Mouse (Mus musculus) midbrain, embryonic 13.5 days (tissue): ENCODE measurements around the gene Hnrnpc. TPM values are rescaled to one million over a fixed set of nuclear protein-coding genes. Genes with fewer than 3 reads are reported as not detected.
"Not testable (repeated sequence)": the region's sequence is repeated elsewhere in the genome, so short reads cannot be mapped to it uniquely, and the experiment has no call there.

ENCODE experiments used
- ATAC-seq: fragments of 200-750 bp; cut with Nextera tagmentation; 2 replicates; pipeline ENCODE4 v1.8.0; 2017; ENCODE audit warnings: mild to moderate bottlenecking, moderate TSS enrichment, moderate library complexity
- H3K27ac ChIP-seq: fragments of 300-500 bp; sonication (generic); 2 replicates; pipeline ENCODE4 v1.5.1; 2015; ENCODE audit warnings: inconsistent platforms, mild to moderate bottlenecking, moderate library complexity
- H3K27me3 ChIP-seq: fragments of 300-500 bp; sonication (generic); 2 replicates; pipeline ENCODE4 v1.6.1; 2015; ENCODE audit warnings: mild to moderate bottlenecking, inconsistent platforms
- H3K36me3 ChIP-seq: fragments of 300-500 bp; sonication (generic); 2 replicates; pipeline ENCODE4 v1.6.1; 2015; ENCODE audit warnings: mild to moderate bottlenecking, inconsistent platforms
- H3K4me1 ChIP-seq: fragments of 300-500 bp; sonication (generic); replicated peaks from 2 replicates; pipeline ENCODE4 v1.6.1; 2015; ENCODE audit warnings: inconsistent platforms
- H3K4me2 ChIP-seq: fragments of 300-500 bp; sonication (generic); replicated peaks from 2 replicates; pipeline ENCODE4 v1.6.1; 2015; ENCODE audit warnings: moderate library complexity, mild to moderate bottlenecking, inconsistent platforms
- H3K4me3 ChIP-seq: fragments of 300-500 bp; sonication (generic); replicated peaks from 2 replicates; pipeline ENCODE4 v1.5.1; 2015; ENCODE audit warnings: mild to moderate bottlenecking, inconsistent platforms
- H3K9ac ChIP-seq: fragments of 300-500 bp; sonication (generic); replicated peaks from 2 replicates; pipeline ENCODE4 v1.6.1; 2015; ENCODE audit warnings: mild to moderate bottlenecking, inconsistent platforms
- H3K9me3 ChIP-seq: fragments of 300-500 bp; sonication (generic); 2 replicates; pipeline ENCODE4 v1.6.1; 2016; ENCODE audit warnings: mild to moderate bottlenecking, inconsistent platforms
- WGBS: fragments of 180-500 bp; shearing (Covaris S2); methylation state at CpG from one replicate; pipeline ENCODE4 v1.1.7; 2015; 5-methylcytosine and 5-hydroxymethylcytosine counted together
- polyA plus RNA-seq: library from polyadenylated mRNA; unstranded; fragments of >200 nt; fragmentation: Nextera tagmentation; extraction: Ambion mirVana; gene quantifications from 2 replicates; pipeline ENCODE4 v1.2.1, GENCODE M21; 2015

Hnrnpc gene
- polyA plus RNA-seq, 1 experiment from 2014 or later, result 705 TPM

GRCm38 (mm10) chr14:52101285-52102157 is 2.3 kb downstream of the Hnrnpc start:
- Histone ChIP-seq H3K9ac (no peak overlapping the region), H3K36me3 (peaks cover 4% of the 10 kb centered on the region), H3K9me3 (no peaks in the 10 kb centered on the region), H3K4me3 (peak overlapping the region; percentile 93), H3K4me2 (peak overlapping the region; percentile 77), H3K4me1 (peaks cover 46% of the 10 kb centered on the region), H3K27me3 (no peaks in the 10 kb centered on the region), H3K27ac (no peak overlapping the region)
- 91% methylated on average over 1 of the region's 1 CpGs for WGBS
- no peak for ATAC-seq

GRCm38 (mm10) chr14:52100170-52100960 is 3.5 kb downstream of the Hnrnpc start:
- Histone ChIP-seq H3K9me3 (no peaks in the 10 kb centered on the region), H3K36me3 (peaks cover 13% of the 10 kb centered on the region), H3K4me1 (peaks cover 46% of the 10 kb centered on the region), H3K4me3 (peak overlapping the region; percentile 13; the same call in 1 of the 2 replicates), H3K27ac (no peak overlapping the region), H3K27me3 (no peaks in the 10 kb centered on the region), H3K4me2 (peak overlapping the region; percentile 77), H3K9ac (no peak overlapping the region)
- no peak for ATAC-seq
- 84% methylated on average over 5 of the region's 5 CpGs for WGBS

GRCm38 (mm10) chr14:52099563-52099962 is 4.3 kb downstream of the Hnrnpc start:
- ATAC-seq, result no peak
- WGBS, result 89% methylated on average over 2 of the region's 2 CpGs

GRCm38 (mm10) chr14:52098387-52098786 is 5.4 kb downstream of the Hnrnpc start:
- H3K9me3 ChIP-seq, H3K4me2 ChIP-seq, H3K27ac ChIP-seq, ATAC-seq, H3K27me3 ChIP-seq, H3K4me3 ChIP-seq, H3K9ac ChIP-seq: not testable (repeated sequence)
- WGBS, result 94% methylated on average over 3 of the region's 3 CpGs
- Histone ChIP-seq H3K36me3 (peaks cover 22% of the 10 kb centered on the region), H3K4me1 (peaks cover 41% of the 10 kb centered on the region)

More at GRCm38 (mm10) chr14:52099563-52099962, 4.3 kb downstream of the Hnrnpc start:
- Histone ChIP-seq H3K27me3 (no peaks in the 10 kb centered on the region), H3K4me3 (no peak overlapping the region), H3K27ac (no peak overlapping the region), H3K9me3 (no peaks in the 10 kb centered on the region), H3K4me2 (peak overlapping the region; percentile 32), H3K36me3 (peaks cover 18% of the 10 kb centered on the region), H3K9ac (no peak overlapping the region), H3K4me1 (peaks cover 41% of the 10 kb centered on the region)

GRCm38 (mm10) chr14:52097191-52097590 is 6.6 kb downstream of the Hnrnpc start:
- not testable (repeated sequence) for H3K4me2 ChIP-seq, H3K27ac ChIP-seq, H3K9ac ChIP-seq, H3K4me3 ChIP-seq, ATAC-seq, H3K9me3 ChIP-seq, H3K27me3 ChIP-seq
- WGBS, result 97% methylated on average over 3 of the region's 3 CpGs
- H3K4me1 ChIP-seq, result peaks cover 33% of the 10 kb centered on the region
- H3K36me3 ChIP-seq, result peaks cover 28% of the 10 kb centered on the region

- Histone ChIP-seq H3K4me3 (no peak overlapping the region), H3K36me3 (peaks cover 45% of the 10 kb centered on the region), H3K9me3 (no peaks in the 10 kb centered on the region), H3K27me3 (no peaks in the 10 kb centered on the region), H3K4me1 (peaks cover 8% of the 10 kb centered on the region), H3K9ac (no peak overlapping the region), H3K27ac (no peak overlapping the region), H3K4me2 (no peak overlapping the region)
- WGBS, result 89% methylated on average over 1 of the region's 1 CpGs
- no peak for ATAC-seq
These were observed 9.3 kb downstream of the Hnrnpc start for GRCm38 (mm10) chr14:52094533-52094932.

- Histone ChIP-seq H3K36me3 (peaks cover 46% of the 10 kb centered on the region), H3K4me3 (no peak overlapping the region), H3K4me2 (no peak overlapping the region), H3K27ac (no peak overlapping the region), H3K9ac (no peak overlapping the region), H3K4me1 (no peaks in the 10 kb centered on the region), H3K27me3 (no peaks in the 10 kb centered on the region), H3K9me3 (no peaks in the 10 kb centered on the region)
- no peak for ATAC-seq
These were observed 20.7 kb downstream of the Hnrnpc start for GRCm38 (mm10) chr14:52083083-52083482.

- peak; percentile 60; the same call in 1 of the 2 replicates for ATAC-seq
- no peak overlapping the region for H3K4me2 ChIP-seq
- no peaks in the 10 kb centered on the region for H3K4me1 ChIP-seq
- H3K9me3 ChIP-seq, result no peaks in the 10 kb centered on the region
- H3K27me3 ChIP-seq, result no peaks in the 10 kb centered on the region
- no peak overlapping the region for H3K9ac ChIP-seq
- H3K27ac ChIP-seq, result no peak overlapping the region
- H3K36me3 ChIP-seq, result peaks cover 56% of the 10 kb centered on the region
- WGBS, result 94% methylated on average over 15 of the region's 15 CpGs
- H3K4me3 ChIP-seq, result no peak overlapping the region
These were observed 32.2 kb downstream of the Hnrnpc start for GRCm38 (mm10) chr14:52071599-52072137.

- Histone ChIP-seq H3K27ac (no peak overlapping the region), H3K9ac (no peak overlapping the region), H3K4me3 (no peak overlapping the region), H3K4me1 (no peaks in the 10 kb centered on the region), H3K4me2 (no peak overlapping the region), H3K36me3 (peaks cover 6% of the 10 kb centered on the region), H3K9me3 (no peaks in the 10 kb centered on the region), H3K27me3 (no peaks in the 10 kb centered on the region)
- no peak for ATAC-seq
- 58% methylated on average over 4 of the region's 4 CpGs for WGBS
These were observed 37.7 kb downstream of the Hnrnpc start for GRCm38 (mm10) chr14:52066135-52066534.

GRCm38 (mm10) chr14:52061798-52062197 is 42.0 kb downstream of the Hnrnpc start:
- H3K4me3 ChIP-seq, result no peak overlapping the region
- H3K4me2 ChIP-seq, result no peak overlapping the region
- H3K27ac ChIP-seq, result no peak overlapping the region
- ATAC-seq, result no peak
- no peaks in the 10 kb centered on the region for H3K9me3 ChIP-seq
- no peaks in the 10 kb centered on the region for H3K4me1 ChIP-seq
- H3K9ac ChIP-seq, result no peak overlapping the region
- no peaks in the 10 kb centered on the region for H3K36me3 ChIP-seq
- 85% methylated on average over 8 of the region's 8 CpGs for WGBS
- H3K27me3 ChIP-seq, result no peaks in the 10 kb centered on the region

- no peak overlapping the region for H3K9ac ChIP-seq
- H3K36me3 ChIP-seq, result no peaks in the 10 kb centered on the region
- ATAC-seq, result no peak
- no peaks in the 10 kb centered on the region for H3K9me3 ChIP-seq
- WGBS, result 76% methylated on average over 1 of the region's 1 CpGs
- H3K4me3 ChIP-seq, result no peak overlapping the region
- no peak overlapping the region for H3K27ac ChIP-seq
- H3K4me1 ChIP-seq, result no peaks in the 10 kb centered on the region
- no peak overlapping the region for H3K4me2 ChIP-seq
- no peaks in the 10 kb centered on the region for H3K27me3 ChIP-seq
These were observed 43.0 kb downstream of the Hnrnpc start for GRCm38 (mm10) chr14:52060800-52061199.

GRCm38 (mm10) chr14:52059982-52060381 is 43.8 kb downstream of the Hnrnpc start:
- H3K27ac ChIP-seq, result no peak overlapping the region
- no peaks in the 10 kb centered on the region for H3K9me3 ChIP-seq
- no peaks in the 10 kb centered on the region for H3K36me3 ChIP-seq
- no peak for ATAC-seq
- no peak overlapping the region for H3K4me3 ChIP-seq
- no peak overlapping the region for H3K4me2 ChIP-seq
- H3K27me3 ChIP-seq, result no peaks in the 10 kb centered on the region
- H3K9ac ChIP-seq, result no peak overlapping the region
- no peaks in the 10 kb centered on the region for H3K4me1 ChIP-seq
- WGBS, result 67% methylated on average over 4 of the region's 4 CpGs
